Mouse (Mus musculus) gastrocnemius, postnatal 10 days (tissue): ENCODE data around the gene Ppa2. TPM values are rescaled to one million over a fixed set of nuclear protein-coding genes. Genes with fewer than 3 reads are reported as not detected.
A peak's percentile ranks its signal among the peaks of the same experiment; 100 is the strongest.

Experiments used
- DNase-seq: peaks from one replicate; pipeline ENCODE4 v3.0.0; 2021; ENCODE audit warnings: mixed read lengths
- long read RNA-seq, 2 experiments: library from polyadenylated mRNA; stranded (forward); transcript quantifications; one replicate each; pipeline ENCODE4 v2.0.0; 2021
- total RNA-seq, 2 experiments: library from RNA; stranded (reverse); gene quantifications; 2 replicates each; pipeline ENCODE4 v1.2.3; 2021

Gene Ppa2
- total RNA-seq, result 10 to 100 TPM; 51.0 to 51.3 TPM
- long read RNA-seq, experiment 1, transcript Ppa2-201 (12 exons, 1,226 nt), result major isoform, 41 of 52 reads
- long read RNA-seq, experiment 1, partial matches to known transcripts, result 1 of 52 reads
- long read RNA-seq, experiment 1, other reads (novel, unspliced or antisense), result 9 of 52 reads
- long read RNA-seq, experiment 2, transcript Ppa2-201 (12 exons, 1,226 nt), result major isoform, 43 of 49 reads
- long read RNA-seq, experiment 2, partial matches to known transcripts, result 0 of 49 reads
- long read RNA-seq, experiment 2, other reads (novel, unspliced or antisense), result 5 of 49 reads

GRCm38 (mm10) chr3:133309954-133310808 is at the start of gene Ppa2:
Ppa2 (plus strand) TSS chr3:133310110.
- DNase-seq, result peak; percentile 80

- DNase-seq, result peak; percentile 80
Measured at GRCm38 (mm10) chr3:133271887-133272286, 38.0 kb upstream of the Ppa2 start.

- no peak for DNase-seq
Measured at GRCm38 (mm10) chr3:133284587-133284986, 25.3 kb upstream of the Ppa2 start.

GRCm38 (mm10) chr3:133288795-133289194 is 21.1 kb upstream of the Ppa2 start:
- no peak for DNase-seq

GRCm38 (mm10) chr3:133304328-133304727 is 5.6 kb upstream of the Ppa2 start:
- no peak for DNase-seq

GRCm38 (mm10) chr3:133308361-133308760 is 1.5 kb upstream of the Ppa2 start:
- DNase-seq, result no peak

GRCm38 (mm10) chr3:133309359-133309758 is 551 bp upstream of the Ppa2 start:
- no peak for DNase-seq

GRCm38 (mm10) chr3:133310809-133311179 is 884 bp downstream of the Ppa2 start:
- no peak for DNase-seq

GRCm38 (mm10) chr3:133312331-133312730 is 2.4 kb downstream of the Ppa2 start:
- DNase-seq, result no peak

- DNase-seq, result no peak
Measured at GRCm38 (mm10) chr3:133312850-133313249, 2.9 kb downstream of the Ppa2 start.

GRCm38 (mm10) chr3:133313491-133314199 is 3.7 kb downstream of the Ppa2 start:
- DNase-seq, result no peak

GRCm38 (mm10) chr3:133314475-133314874 is 4.6 kb downstream of the Ppa2 start:
- DNase-seq, result peak; percentile 76

GRCm38 (mm10) chr3:133315011-133315410 is 5.1 kb downstream of the Ppa2 start:
- DNase-seq, result no peak

GRCm38 (mm10) chr3:133315647-133316046 is 5.7 kb downstream of the Ppa2 start:
- DNase-seq, result no peak

- no peak for DNase-seq
Measured at GRCm38 (mm10) chr3:133317845-133318244, 7.9 kb downstream of the Ppa2 start.

GRCm38 (mm10) chr3:133318596-133318995 is 8.7 kb downstream of the Ppa2 start:
- DNase-seq, result no peak

- DNase-seq, result no peak
Measured at GRCm38 (mm10) chr3:133319795-133320194, 9.9 kb downstream of the Ppa2 start.

GRCm38 (mm10) chr3:133320313-133320712 is 10.4 kb downstream of the Ppa2 start:
- DNase-seq, result no peak

- no peak for DNase-seq
Measured at GRCm38 (mm10) chr3:133321928-133322327, 12.0 kb downstream of the Ppa2 start.

- peak; percentile 19 for DNase-seq
Measured at GRCm38 (mm10) chr3:133322552-133322951, 12.6 kb downstream of the Ppa2 start.

- no peak for DNase-seq
Measured at GRCm38 (mm10) chr3:133325135-133325534, 15.2 kb downstream of the Ppa2 start.

GRCm38 (mm10) chr3:133328551-133328950 is 18.6 kb downstream of the Ppa2 start:
- DNase-seq, result no peak

- DNase-seq, result no peak
Measured at GRCm38 (mm10) chr3:133329406-133329805, 19.5 kb downstream of the Ppa2 start.
